In genomic region chr3:145408045-145408444, GRCm38 (mm10) we compare ENCODE assay signal across 10 mouse cellular contexts.
DNase-seq lines count a peak whose midpoint lies in the region; ATAC-seq and TF ChIP-seq lines count a peak whose summit lies in the region.
"Had no signal": no experiment of that assay in that cellular context is flagged by ENCODE, and none has a peak within 500 bp of the region (broad histone marks: within the 10 kb centered on the region; RNA-seq: fewer than 3 reads in every experiment).

No protein-coding gene starts in this region.

- TF ChIP-seq EP300 in heart, adult 2 months (IDR thresholded peaks at IDR 0.05; ENCODE audit: insufficient read depth, low read depth, low read length), result no peak

- POLR2A ChIA-PET in Patski (lab: Charles Lee), result interaction anchor here (0.6 kb wide), 1 partner anchor 232 kb away, joined by 3 read pairs; no protein-coding TSS in a partner anchor

- no peaks in the 10 kb centered on the region for H3K27me3 ChIP-seq in heart, adult 2 months (ENCODE audit: control insufficient read depth, insufficient read depth, low read length)
- H3K27me3 ChIP-seq in Patski, result no peaks in the 10 kb centered on the region
- no peaks in the 10 kb centered on the region for H3K27me3 ChIP-seq in limb, embryonic 10.5 days (ENCODE audit: low read depth, poor library complexity, severe bottlenecking)
- H3K27me3 ChIP-seq in forebrain, embryonic 13.5 days, result no peaks in the 10 kb centered on the region
- H3K27me3 ChIP-seq: hindbrain, embryonic 15.5 days had no signal

- H3K4me1 ChIP-seq in heart, adult 2 months (ENCODE audit: control insufficient read depth, insufficient read depth, low read length), result no peaks in the 10 kb centered on the region
- H3K4me1 ChIP-seq in limb, embryonic 10.5 days, result peaks cover 9% of the 10 kb centered on the region
- no peaks in the 10 kb centered on the region for H3K4me1 ChIP-seq in forebrain, embryonic 13.5 days
- H3K4me1 ChIP-seq: hindbrain, embryonic 15.5 days had no signal

- WGBS in heart, adult 2 months, result 68% methylated on average over 3 of the region's 3 CpGs
- WGBS in limb, embryonic 10.5 days, result 75% methylated on average over 3 of the region's 3 CpGs
- 71% methylated on average over 3 of the region's 3 CpGs for WGBS in forebrain, embryonic 13.5 days

- H3K9me3 ChIP-seq in limb, embryonic 10.5 days (replicated peaks), result no peaks in the 10 kb centered on the region
- no peaks in the 10 kb centered on the region for H3K9me3 ChIP-seq in forebrain, embryonic 13.5 days (replicated peaks)
- H3K9me3 ChIP-seq: hindbrain, embryonic 15.5 days had no signal

- peak; percentile 71 for TF ChIP-seq CTCF in heart, adult 2 months (IDR thresholded peaks at IDR 0.05)
- TF ChIP-seq CTCF in Patski (IDR thresholded peaks at IDR 0.05), result peak; percentile 96

- ATAC-seq in Patski, result no peak
- ATAC-seq in erythroblast, adult 5-6 weeks (replicated peaks; ENCODE audit: low FRiP score, poor library complexity, severe bottlenecking), result no peak
- no peak for ATAC-seq in forebrain, embryonic 13.5 days

- H3K4me3 ChIP-seq in heart, adult 2 months, result no peak overlapping the region
- no peak overlapping the region for H3K4me3 ChIP-seq in limb, embryonic 10.5 days
- no peak overlapping the region for H3K4me3 ChIP-seq in forebrain, embryonic 13.5 days
- H3K4me3 ChIP-seq: hindbrain, embryonic 15.5 days; myocyte had no signal

- no peak overlapping the region for H3K27ac ChIP-seq in heart, adult 2 months
- H3K27ac ChIP-seq in limb, embryonic 10.5 days, result no peak overlapping the region
- H3K27ac ChIP-seq in forebrain, embryonic 13.5 days, result no peak overlapping the region
- H3K27ac ChIP-seq: hindbrain, embryonic 15.5 days had no signal

- in situ Hi-C loops in Patski (cut with MboI; ENCODE audit: low pct_unique_long_range_greater_than_20kb), result loop anchor here (5.0 to 25.0 kb wide), 2 partner anchors 154 to 494 kb away; no protein-coding TSS in a partner anchor

- H3K9ac ChIP-seq in heart, adult 2 months (ENCODE audit: low read depth, low read length), result no peak overlapping the region
- H3K9ac ChIP-seq in forebrain, embryonic 13.5 days, result no peak overlapping the region
- H3K9ac ChIP-seq: hindbrain, embryonic 15.5 days had no signal

- no peak for TF ChIP-seq POLR2A in heart, adult 2 months (IDR thresholded peaks at IDR 0.05; ENCODE audit: insufficient read depth, low read depth, low read length)

- H3K4me2 ChIP-seq in forebrain, embryonic 13.5 days, result no peak overlapping the region
- H3K4me2 ChIP-seq: hindbrain, embryonic 15.5 days had no signal

- no peak for DNase-seq in heart, adult 2 months
- no peak for DNase-seq in heart, adult 11 months
- DNase-seq in 3134 (ENCODE audit: extremely low read depth, insufficient read length, low spot score), result peak; percentile 28
- DNase-seq in Patski (ENCODE audit: low read depth, low spot score), result no peak
- peak; percentile 47 for DNase-seq in limb, embryonic 10.5 days (ENCODE audit: low spot score)
- no peak for DNase-seq in urinary bladder, postnatal 4 days (ENCODE audit: low spot score in 2 of 2)

- CTCF ChIA-PET in Patski (lab: Charles Lee), result interaction anchor here (0.8 to 6.7 kb wide), 11 partner anchors 8 to 496 kb away, joined by 3 to 24 read pairs (median 3); no protein-coding TSS in a partner anchor

- no peaks in the 10 kb centered on the region for H3K79me2 ChIP-seq in heart, adult 2 months (replicated peaks; ENCODE audit: control insufficient read depth, insufficient read depth, low read length)

- intact Hi-C loops in heart, adult 2 months (cut with DNase I), result no loop called here

- H3K36me3 ChIP-seq in heart, adult 2 months (ENCODE audit: control insufficient read depth, insufficient read depth, low read length), result no peaks in the 10 kb centered on the region
- no peaks in the 10 kb centered on the region for H3K36me3 ChIP-seq in limb, embryonic 10.5 days
- no peaks in the 10 kb centered on the region for H3K36me3 ChIP-seq in forebrain, embryonic 13.5 days (ENCODE audit: poor library complexity, severe bottlenecking)
- H3K36me3 ChIP-seq: hindbrain, embryonic 15.5 days had no signal

Comparison
In these comparisons a context has a peak if more than half of its experiments do, and no peak if none do; other contexts are left out.
1. DNase-seq: peak in 3134 (single experiment) and limb, embryonic 10.5 days (single experiment); none in heart, adult 2 months (0 of 2), heart, adult 11 months (single experiment), Patski (single experiment) and urinary bladder, postnatal 4 days (0 of 2).